Mouse (Mus musculus): ENCODE measurements around the gene Abcd3. TPM values are rescaled to one million over a fixed set of nuclear protein-coding genes. Genes with fewer than 3 reads are reported as not detected.

Gene Abcd3
- polyA plus RNA-seq (2016; fragmentation: Nextera tagmentation; extraction: Ambion mirVana): 65.4 and 69.9 TPM in 2 replicates

GRCm38 (mm10) chr3:121814877-121815548 lies at the start of gene Abcd3:
Gene Abcd3, minus strand, starts transcription at chr3:121815302.
- WGBS: under 1% methylated on average over 91 of the region's 99 CpGs
- H3K9ac ChIP-seq: peak within 1 kb of the TSS; percentile 82

DNA sequence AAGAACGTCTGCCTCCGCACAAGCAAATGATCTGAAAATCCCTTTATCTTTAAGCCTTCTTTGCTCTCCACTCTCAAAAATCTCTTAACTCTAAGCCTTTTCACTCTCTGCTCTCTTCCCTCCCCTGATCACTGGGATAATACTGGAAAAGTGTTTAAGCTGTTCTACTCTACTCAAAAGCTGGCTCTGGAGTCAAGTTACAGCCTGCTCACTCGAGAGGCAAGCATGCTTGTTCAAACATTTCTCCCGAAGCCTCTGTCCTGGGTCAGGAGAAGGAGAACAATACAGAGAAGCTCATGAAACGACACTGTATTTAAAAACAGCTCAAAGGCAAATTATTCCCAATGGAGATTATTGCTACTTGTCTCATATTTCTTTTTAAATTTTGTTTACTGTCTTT lies 44.0 kb upstream of the Abcd3 start:
- ATAC-seq (ENCODE audit: low FRiP score): no peak

More at GRCm38 (mm10) chr3:121814877-121815548, at the start of gene Abcd3:
- ATAC-seq (ENCODE audit: low FRiP score): peak; percentile 93
- H3K9me3 ChIP-seq: no peaks in the 10 kb centered on the region
- H3K4me1 ChIP-seq: peaks cover 14% of the 10 kb centered on the region
- H3K27me3 ChIP-seq: no peaks in the 10 kb centered on the region
- H3K27ac ChIP-seq: peak within 1 kb of the TSS; percentile 98
- peak within 1 kb of the TSS; percentile 66 for H3K4me2 ChIP-seq
- peak within 1 kb of the TSS; percentile 85 for H3K4me3 ChIP-seq (replicated peaks)
- H3K36me3 ChIP-seq (replicated peaks): no peaks in the 10 kb centered on the region

GRCm38 (mm10) chr3:121856131-121856530 lies 41.0 kb upstream of the Abcd3 start:
- Histone ChIP-seq H3K9me3 (no peaks in the 10 kb centered on the region), H3K4me1 (no peaks in the 10 kb centered on the region; the same call in 1 of the 2 replicates), H3K4me3 (replicated peaks) (no peak overlapping the region), H3K27me3 (peaks cover 4% of the 10 kb centered on the region; the same call in 1 of the 2 replicates), H3K27ac (no peak overlapping the region), H3K4me2 (no peak overlapping the region), H3K9ac (no peak overlapping the region), H3K36me3 (replicated peaks) (no peaks in the 10 kb centered on the region)
- 94% methylated on average over 4 of the region's 4 CpGs for WGBS
- no peak for ATAC-seq (ENCODE audit: low FRiP score)

More for the DNA sequence above, 44.0 kb upstream of the Abcd3 start:
- WGBS: 19% methylated on average over 5 of the region's 5 CpGs
- Histone ChIP-seq H3K27me3 (peaks cover 4% of the 10 kb centered on the region; the same call in 1 of the 2 replicates), H3K9ac (no peak overlapping the region), H3K27ac (no peak overlapping the region), H3K36me3 (replicated peaks) (no peaks in the 10 kb centered on the region), H3K4me2 (no peak overlapping the region), H3K4me1 (no peaks in the 10 kb centered on the region; the same call in 1 of the 2 replicates), H3K9me3 (no peaks in the 10 kb centered on the region), H3K4me3 (replicated peaks) (no peak overlapping the region)

- Histone ChIP-seq H3K4me1 (no peaks in the 10 kb centered on the region; the same call in 1 of the 2 replicates), H3K9me3 (no peaks in the 10 kb centered on the region), H3K36me3 (replicated peaks) (no peaks in the 10 kb centered on the region), H3K4me3 (replicated peaks) (no peak overlapping the region), H3K9ac (no peak overlapping the region), H3K27ac (no peak overlapping the region), H3K4me2 (no peak overlapping the region), H3K27me3 (peaks cover 4% of the 10 kb centered on the region; the same call in 1 of the 2 replicates)
- 71% methylated on average over 5 of the region's 5 CpGs for WGBS
- ATAC-seq (ENCODE audit: low FRiP score): no peak
These were observed 38.8 kb upstream of the Abcd3 start for GRCm38 (mm10) chr3:121853781-121854520.

DNA sequence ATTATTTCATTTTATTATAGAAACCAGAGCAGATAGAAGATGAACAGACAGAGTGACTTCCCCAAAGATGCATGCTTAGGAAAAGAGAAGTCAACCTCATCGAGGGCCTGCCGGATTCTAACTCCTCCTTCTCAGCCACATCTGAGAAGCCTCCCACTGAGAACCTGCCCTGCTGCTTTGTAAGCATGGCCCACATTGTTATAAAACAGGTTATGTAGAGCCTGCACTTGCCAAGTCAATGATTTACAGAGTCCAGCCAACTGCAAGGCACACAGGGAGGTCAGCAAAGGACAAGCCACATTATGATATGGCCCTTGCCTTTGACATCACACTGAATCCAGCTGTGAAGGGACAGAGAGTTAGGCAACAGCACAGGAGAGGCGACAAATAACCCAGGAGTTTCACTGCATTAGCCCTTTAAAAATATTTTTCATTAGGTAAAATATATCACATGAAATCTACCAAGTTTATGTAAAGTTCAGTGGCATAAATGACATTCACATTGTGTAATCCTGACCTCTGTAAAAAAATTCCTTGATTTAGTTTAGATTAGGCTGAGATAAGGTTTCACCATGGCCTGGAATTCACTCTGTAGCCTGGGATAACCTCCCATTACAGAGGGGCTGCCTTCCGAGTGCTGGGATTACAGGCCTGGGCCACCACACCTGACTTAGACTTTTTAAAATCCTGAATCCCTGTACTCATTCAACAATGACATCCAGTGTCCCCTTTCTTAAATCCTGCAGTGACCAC lies 37.1 kb upstream of the Abcd3 start:
- Histone ChIP-seq H3K4me2 (no peak overlapping the region), H3K4me1 (no peaks in the 10 kb centered on the region), H3K27ac (no peak overlapping the region), H3K9me3 (no peaks in the 10 kb centered on the region), H3K36me3 (replicated peaks) (no peaks in the 10 kb centered on the region), H3K27me3 (no peaks in the 10 kb centered on the region), H3K9ac (no peak overlapping the region), H3K4me3 (replicated peaks) (no peak overlapping the region)
- 54% methylated on average over 4 of the region's 4 CpGs for WGBS
- ATAC-seq (ENCODE audit: low FRiP score): no peak

GRCm38 (mm10) chr3:121851006-121851405 lies 35.9 kb upstream of the Abcd3 start:
- no peak overlapping the region for H3K27ac ChIP-seq
- no peaks in the 10 kb centered on the region for H3K36me3 ChIP-seq (replicated peaks)
- no peaks in the 10 kb centered on the region for H3K4me1 ChIP-seq
- H3K9ac ChIP-seq: no peak overlapping the region
- no peaks in the 10 kb centered on the region for H3K27me3 ChIP-seq
- H3K4me2 ChIP-seq: no peak overlapping the region
- no peaks in the 10 kb centered on the region for H3K9me3 ChIP-seq
- H3K4me3 ChIP-seq (replicated peaks): no peak overlapping the region
- no peak for ATAC-seq (ENCODE audit: low FRiP score)
- 90% methylated on average over 3 of the region's 3 CpGs for WGBS

DNA sequence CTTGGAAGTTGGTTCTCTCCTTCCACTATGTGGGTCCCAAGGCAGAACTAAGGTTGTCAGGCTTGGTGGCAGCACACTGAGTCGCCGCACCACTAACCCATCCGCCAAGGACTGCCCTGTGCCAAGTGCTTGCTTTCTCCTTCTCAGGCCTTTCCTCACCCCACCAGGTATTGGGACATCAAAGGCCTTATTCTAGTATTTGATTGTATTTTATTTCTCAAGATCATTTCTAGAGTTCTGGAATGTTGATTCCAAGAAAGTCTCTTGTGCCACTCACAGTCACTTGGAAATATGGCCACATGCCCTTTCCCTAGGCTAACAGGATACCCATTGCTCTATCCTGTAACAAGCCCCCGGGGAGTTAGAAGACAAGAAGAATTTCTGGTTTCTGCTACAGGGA lies 35.3 kb upstream of the Abcd3 start:
- Histone ChIP-seq H3K9ac (no peak overlapping the region), H3K9me3 (no peaks in the 10 kb centered on the region), H3K36me3 (replicated peaks) (no peaks in the 10 kb centered on the region), H3K4me1 (no peaks in the 10 kb centered on the region), H3K4me3 (replicated peaks) (no peak overlapping the region), H3K27ac (no peak overlapping the region), H3K4me2 (no peak overlapping the region), H3K27me3 (no peaks in the 10 kb centered on the region)
- 91% methylated on average over 4 of the region's 4 CpGs for WGBS
- ATAC-seq (ENCODE audit: low FRiP score): no peak

GRCm38 (mm10) chr3:121847296-121847695 lies 32.2 kb upstream of the Abcd3 start:
- H3K9me3 ChIP-seq: no peaks in the 10 kb centered on the region
- no peak overlapping the region for H3K4me2 ChIP-seq
- no peak overlapping the region for H3K9ac ChIP-seq
- no peaks in the 10 kb centered on the region for H3K4me1 ChIP-seq
- ATAC-seq (ENCODE audit: low FRiP score): no peak
- H3K27me3 ChIP-seq: no peaks in the 10 kb centered on the region
- H3K36me3 ChIP-seq (replicated peaks): no peaks in the 10 kb centered on the region
- H3K27ac ChIP-seq: no peak overlapping the region
- no peak overlapping the region for H3K4me3 ChIP-seq (replicated peaks)

GRCm38 (mm10) chr3:121844658-121845057 lies 29.6 kb upstream of the Abcd3 start:
- no peaks in the 10 kb centered on the region for H3K9me3 ChIP-seq
- no peak overlapping the region for H3K4me2 ChIP-seq
- no peak overlapping the region for H3K4me3 ChIP-seq (replicated peaks)
- no peak overlapping the region for H3K9ac ChIP-seq
- no peaks in the 10 kb centered on the region for H3K36me3 ChIP-seq (replicated peaks)
- 91% methylated on average over 6 of the region's 6 CpGs for WGBS
- no peak for ATAC-seq (ENCODE audit: low FRiP score)
- no peak overlapping the region for H3K27ac ChIP-seq
- no peaks in the 10 kb centered on the region for H3K27me3 ChIP-seq
- no peaks in the 10 kb centered on the region for H3K4me1 ChIP-seq

GRCm38 (mm10) chr3:121844013-121844412 lies 28.9 kb upstream of the Abcd3 start:
- 68% methylated on average over 3 of the region's 3 CpGs for WGBS
- Histone ChIP-seq H3K9ac (no peak overlapping the region), H3K4me3 (replicated peaks) (no peak overlapping the region), H3K27me3 (no peaks in the 10 kb centered on the region), H3K36me3 (replicated peaks) (no peaks in the 10 kb centered on the region), H3K9me3 (no peaks in the 10 kb centered on the region), H3K4me1 (no peaks in the 10 kb centered on the region), H3K4me2 (no peak overlapping the region), H3K27ac (no peak overlapping the region)
- no peak for ATAC-seq (ENCODE audit: low FRiP score)

GRCm38 (mm10) chr3:121843254-121843653 lies 28.2 kb upstream of the Abcd3 start:
- WGBS: 92% methylated on average over 5 of the region's 5 CpGs
- ATAC-seq (ENCODE audit: low FRiP score): no peak

GRCm38 (mm10) chr3:121842306-121842860 lies 27.3 kb upstream of the Abcd3 start:
- ATAC-seq (ENCODE audit: low FRiP score): no peak
- no peaks in the 10 kb centered on the region for H3K36me3 ChIP-seq (replicated peaks)
- no peaks in the 10 kb centered on the region for H3K9me3 ChIP-seq
- no peaks in the 10 kb centered on the region for H3K4me1 ChIP-seq
- no peak overlapping the region for H3K4me3 ChIP-seq (replicated peaks)
- H3K27ac ChIP-seq: no peak overlapping the region
- no peak overlapping the region for H3K4me2 ChIP-seq
- H3K9ac ChIP-seq: no peak overlapping the region
- H3K27me3 ChIP-seq: no peaks in the 10 kb centered on the region
- 82% methylated on average over 7 of the region's 7 CpGs for WGBS

More at GRCm38 (mm10) chr3:121843254-121843653, 28.2 kb upstream of the Abcd3 start:
- Histone ChIP-seq H3K9ac (no peak overlapping the region), H3K27ac (no peak overlapping the region), H3K4me2 (no peak overlapping the region), H3K27me3 (no peaks in the 10 kb centered on the region), H3K4me1 (no peaks in the 10 kb centered on the region), H3K9me3 (no peaks in the 10 kb centered on the region), H3K4me3 (replicated peaks) (no peak overlapping the region), H3K36me3 (replicated peaks) (no peaks in the 10 kb centered on the region)

All from forebrain, embryonic 12.5 days (tissue).